Mouse (Mus musculus): Measurements from ENCODE around the gene Gadd45gip1.
A peak's percentile ranks its signal among the peaks of the same experiment; 100 is the strongest.

GRCm38 (mm10) chr8:84856864-84857441 lies 25.6 kb downstream of the Gadd45gip1 start, which contains the start of gene Farsa:
- TF ChIP-seq CTCF (IDR thresholded peaks at IDR 0.05; ENCODE audit: borderline replicate concordance, insufficient read depth, low read depth, low read length) (no peak), POLR2A (IDR thresholded peaks at IDR 0.05; ENCODE audit: borderline replicate concordance, insufficient read depth, low read length) (peak; percentile 95)
